Mouse (Mus musculus) MEL (cell line): ENCODE measurements around the gene Spata25.

Experiments
- CTCF ChIP-seq, 3 experiments: IDR thresholded peaks in 2 of 3; conservative IDR thresholded peaks in 1 of 3; 2 replicates each; pipeline ENCODE4 v1.5.1; 2011 to 2012; ENCODE audit warnings: low read length in 3 of 3, low read depth in 2 of 3, mild to moderate bottlenecking in 2 of 3, improper control_type of control experiment in 1 of 3, inconsistent platforms in 1 of 3, mixed read lengths in 1 of 3, moderate library complexity in 1 of 3; ENCODE audit not compliant: control insufficient read depth in 1 of 3, insufficient read depth in 1 of 3, poor library complexity in 1 of 3, severe bottlenecking in 1 of 3
- EP300 ChIP-seq, 2 experiments: IDR thresholded peaks; 2 replicates each; pipeline ENCODE4 v1.6.1; 2011; ENCODE audit warnings: improper control_type of control experiment in 2 of 2, low read length in 2 of 2, low read depth in 1 of 2, mild to moderate bottlenecking in 1 of 2
- MAX ChIP-seq: IDR thresholded peaks from 2 replicates; pipeline ENCODE4 v1.6.1; 2011; ENCODE audit warnings: low read length, improper control_type of control experiment
- MAZ ChIP-seq: IDR thresholded peaks from 2 replicates; pipeline ENCODE4 v1.6.1; 2012; ENCODE audit warnings: low read depth, mild to moderate bottlenecking, inconsistent platforms, low read length, improper control_type of control experiment
- POLR2A ChIP-seq, 2 experiments: IDR thresholded peaks; 2 replicates each; pipeline ENCODE4 v1.6.1; 2011 to 2012; ENCODE audit warnings: low read length in 2 of 2, mild to moderate bottlenecking in 2 of 2, control low read depth in 1 of 2, improper control_type of control experiment in 1 of 2, low read depth in 1 of 2, moderate library complexity in 1 of 2; ENCODE audit not compliant: control insufficient read depth in 1 of 2, insufficient read depth in 1 of 2, poor library complexity in 1 of 2

DNA sequence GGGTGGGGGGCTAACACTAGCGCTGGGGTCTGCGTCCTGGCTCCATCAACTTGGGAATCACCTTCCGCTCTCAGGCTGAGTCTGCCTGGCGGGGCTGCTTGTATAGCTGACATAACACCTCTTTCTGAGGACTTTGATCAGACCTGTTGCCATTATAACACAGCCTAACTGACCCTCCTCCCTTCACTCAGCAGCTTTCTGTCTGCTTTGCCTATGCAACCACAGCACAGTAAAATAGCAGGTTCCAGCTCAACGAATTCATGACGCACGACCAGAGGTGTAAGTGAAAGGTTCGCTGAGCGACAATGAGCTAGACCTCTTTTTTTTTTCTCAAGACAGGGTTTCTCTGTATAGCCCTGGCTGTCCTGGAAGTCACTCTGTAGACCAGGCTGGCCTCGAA is 2.7 kb upstream of the Spata25 start:
- TF ChIP-seq EP300 (IDR thresholded peaks at IDR 0.05; ENCODE audit: low read depth in 1 of 2, low read length in 2 of 2) (no peak), POLR2A (IDR thresholded peaks at IDR 0.05; ENCODE audit: control insufficient read depth in 1 of 2, insufficient read depth in 1 of 2, low read depth in 1 of 2, low read length in 2 of 2, poor library complexity in 1 of 2) (no peak), MAZ (no peak), CTCF (IDR thresholded peaks at IDR 0.05 in 2 of 3, conservative IDR thresholded peaks at IDR 0.05 in 1 of 3; ENCODE audit: control insufficient read depth in 1 of 3, insufficient read depth in 1 of 3, low read depth in 2 of 3, low read length in 3 of 3, poor library complexity in 1 of 3, severe bottlenecking in 1 of 3) (no peak), MAX (no peak)
